Mouse (Mus musculus): ENCODE results near the gene Ccdc7a. TPM values are rescaled to one million over a fixed set of nuclear protein-coding genes. Genes with fewer than 3 reads are reported as not detected.
A peak's percentile ranks its signal among the peaks of the same experiment; 100 is the strongest.

Gene Ccdc7a
- polyA plus RNA-seq, 1 experiment = not detected

- TF ChIP-seq GATA1 (IDR thresholded peaks at IDR 0.05; ENCODE audit: low read length) = peak; percentile 83
Observed at GRCm38 (mm10) chr8:128696701-128697397, 368.5 kb downstream of the Ccdc7a start.

GRCm38 (mm10) chr8:128690056-128690455 is 375.3 kb downstream of the Ccdc7a start:
- TF ChIP-seq GATA1 (IDR thresholded peaks at IDR 0.05; ENCODE audit: low read length) = no peak

GRCm38 (mm10) chr8:128688679-128689078 is 376.6 kb downstream of the Ccdc7a start:
- TF ChIP-seq GATA1 (IDR thresholded peaks at IDR 0.05; ENCODE audit: low read length) = peak; percentile 72

GRCm38 (mm10) chr8:128686429-128686990 is 378.8 kb downstream of the Ccdc7a start:
- no peak for TF ChIP-seq GATA1 (IDR thresholded peaks at IDR 0.05; ENCODE audit: low read length)

GRCm38 (mm10) chr8:128685507-128686428 is 379.5 kb downstream of the Ccdc7a start, which contains the start of gene Itgb1:
Itgb1 (plus strand) TSS chr8:128685654.
- no peak for TF ChIP-seq GATA1 (IDR thresholded peaks at IDR 0.05; ENCODE audit: low read length)

- no peak for TF ChIP-seq GATA1 (IDR thresholded peaks at IDR 0.05; ENCODE audit: low read length)
Observed at GRCm38 (mm10) chr8:128684609-128685506, 380.5 kb downstream of the Ccdc7a start.

Other genes with a start within 250 kb of the Ccdc7a start
- not detected in 2 replicates for gene Ccdc7b, start 1.6 kb upstream of the Ccdc7a start, polyA plus RNA-seq (2012)
- gene Gm10999, start 66.1 kb upstream of the Ccdc7a start, polyA plus RNA-seq (2012) = not detected in 2 replicates
- gene 2610044O15Rik8, start 168.9 kb upstream of the Ccdc7a start, polyA plus RNA-seq (2012) = 0.46 and 0.67 TPM in 2 replicates